Mouse (Mus musculus) T-cell, adult 2 months (primary cell): ENCODE data around the gene Pik3r3.

Experiments used
- DNase-seq: peaks from one replicate; pipeline ENCODE4 v3.0.0; 2022; ENCODE audit warnings: low spot score

Gene Pik3r3

GRCm38 (mm10) chr4:116220071-116220650 lies 1.3 kb upstream of the Pik3r3 start:
- DNase-seq = no peak

GRCm38 (mm10) chr4:116220780-116221139 lies 658 bp upstream of the Pik3r3 start:
- DNase-seq = no peak

- peak; percentile 27 for DNase-seq
These were observed 801 bp downstream of the Pik3r3 start for GRCm38 (mm10) chr4:116221996-116222842.

- no peak for DNase-seq
These were observed 1.4 kb downstream of the Pik3r3 start for GRCm38 (mm10) chr4:116222843-116223119.

- DNase-seq = no peak
These were observed 22.0 kb downstream of the Pik3r3 start for GRCm38 (mm10) chr4:116243377-116243776.

- DNase-seq = no peak
These were observed 22.8 kb downstream of the Pik3r3 start for GRCm38 (mm10) chr4:116244240-116244639.

GRCm38 (mm10) chr4:116245926-116246325 lies 24.5 kb downstream of the Pik3r3 start:
- DNase-seq = peak; percentile 51

- DNase-seq = no peak
These were observed 28.6 kb downstream of the Pik3r3 start for GRCm38 (mm10) chr4:116249986-116250385.

GRCm38 (mm10) chr4:116268220-116268619 lies 46.8 kb downstream of the Pik3r3 start:
- no peak for DNase-seq

GRCm38 (mm10) chr4:116282211-116282610 lies 60.8 kb downstream of the Pik3r3 start:
- no peak for DNase-seq

GRCm38 (mm10) chr4:116291561-116291960 lies 70.1 kb downstream of the Pik3r3 start:
- DNase-seq = no peak

- DNase-seq = no peak
These were observed 71.9 kb downstream of the Pik3r3 start for GRCm38 (mm10) chr4:116293296-116293695.

GRCm38 (mm10) chr4:116300878-116301355 lies 79.5 kb downstream of the Pik3r3 start:
- no peak for DNase-seq

GRCm38 (mm10) chr4:116304551-116304950 lies 83.1 kb downstream of the Pik3r3 start:
- no peak for DNase-seq

- no peak for DNase-seq
These were observed 96.2 kb downstream of the Pik3r3 start for GRCm38 (mm10) chr4:116317575-116317974.

GRCm38 (mm10) chr4:116322127-116322526 lies 100.7 kb downstream of the Pik3r3 start:
- no peak for DNase-seq

- no peak for DNase-seq
These were observed 107.8 kb downstream of the Pik3r3 start for GRCm38 (mm10) chr4:116329256-116329655.

- DNase-seq = no peak
These were observed 114.9 kb downstream of the Pik3r3 start for GRCm38 (mm10) chr4:116336294-116336693.

GRCm38 (mm10) chr4:116342119-116342518 lies 120.7 kb downstream of the Pik3r3 start:
- peak; percentile 15 for DNase-seq

- no peak for DNase-seq
These were observed 131.1 kb downstream of the Pik3r3 start for GRCm38 (mm10) chr4:116352496-116352895.
